Mouse (Mus musculus): Measurements from ENCODE around the gene Spdya.
"Not testable (repeated sequence)": the region's sequence is repeated elsewhere in the genome, so short reads cannot be mapped to it uniquely, and the experiment has no call there.

Spdya gene

DNA sequence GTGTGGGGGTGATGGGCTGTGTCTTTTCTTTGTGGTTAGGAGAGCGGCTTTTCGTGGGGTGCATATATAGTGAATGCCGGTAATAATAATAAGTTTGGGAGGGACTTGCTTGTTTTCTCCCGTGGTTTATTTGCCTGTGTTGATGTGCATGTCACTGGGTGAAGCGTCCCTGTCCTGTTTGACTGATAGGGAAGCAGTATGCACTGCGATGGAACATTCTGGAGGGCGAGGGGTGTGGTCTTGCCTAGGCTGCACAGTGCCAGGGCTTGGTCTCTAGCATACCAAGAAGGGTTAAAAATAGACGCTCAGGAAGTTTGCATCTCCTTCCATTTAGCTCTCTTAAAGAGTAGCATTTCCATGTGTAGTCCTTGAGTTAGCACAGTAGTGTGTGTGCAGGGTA, 84.9 kb downstream of the Spdya start:
- DNase-seq, result no peak

DNA sequence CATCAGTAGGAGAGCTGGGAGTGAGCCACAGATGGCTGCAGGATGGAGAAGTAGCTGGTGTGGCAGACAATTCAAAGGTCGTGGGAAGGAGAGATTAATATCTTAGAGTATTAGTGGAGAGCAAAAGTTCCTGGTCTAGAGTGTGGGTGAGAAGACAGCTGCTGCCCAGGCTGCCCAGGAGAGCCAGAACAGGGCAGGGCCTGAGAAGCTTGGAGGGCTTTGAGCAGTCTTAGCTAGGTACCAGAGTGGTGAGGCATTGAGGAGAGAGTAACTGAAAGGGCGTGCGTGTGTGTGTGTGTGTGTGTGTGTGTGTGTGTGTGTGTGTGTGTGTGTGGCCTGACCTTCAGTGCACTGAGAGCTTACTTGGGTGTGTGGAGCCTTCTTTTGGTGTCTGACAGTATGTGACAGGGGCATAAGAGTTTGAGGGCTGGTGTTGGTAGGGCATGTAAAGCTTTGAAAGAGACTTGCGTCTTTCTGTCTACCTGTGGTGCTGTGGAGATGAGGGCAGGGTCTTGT, 85.9 kb downstream of the Spdya start:
- DNase-seq, result no peak

DNA sequence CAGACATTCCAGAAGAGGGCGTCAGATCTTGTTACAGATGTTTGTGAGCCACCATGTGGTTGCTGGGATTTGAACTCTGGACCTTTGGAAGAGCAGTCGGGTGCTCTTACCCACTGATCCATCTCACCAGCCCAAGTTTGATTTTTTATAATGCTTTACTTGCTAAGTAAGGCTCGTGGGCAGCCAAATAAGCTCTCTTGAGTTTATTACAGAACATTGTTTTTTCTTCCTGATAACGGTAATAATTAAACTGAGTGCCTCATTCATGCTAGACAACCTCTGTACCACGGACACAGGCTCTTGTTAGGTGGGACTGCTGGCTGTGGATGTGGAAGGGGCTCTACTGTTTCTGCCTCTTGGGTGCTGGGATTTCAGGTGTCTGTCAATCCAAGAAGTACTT, 87.2 kb downstream of the Spdya start:
- DNase-seq, result not testable (repeated sequence)

All from thymus, postnatal 4 days (tissue).